Comparison of ENCODE assay signal across 8 mouse cellular contexts in the genomic region with DNA sequence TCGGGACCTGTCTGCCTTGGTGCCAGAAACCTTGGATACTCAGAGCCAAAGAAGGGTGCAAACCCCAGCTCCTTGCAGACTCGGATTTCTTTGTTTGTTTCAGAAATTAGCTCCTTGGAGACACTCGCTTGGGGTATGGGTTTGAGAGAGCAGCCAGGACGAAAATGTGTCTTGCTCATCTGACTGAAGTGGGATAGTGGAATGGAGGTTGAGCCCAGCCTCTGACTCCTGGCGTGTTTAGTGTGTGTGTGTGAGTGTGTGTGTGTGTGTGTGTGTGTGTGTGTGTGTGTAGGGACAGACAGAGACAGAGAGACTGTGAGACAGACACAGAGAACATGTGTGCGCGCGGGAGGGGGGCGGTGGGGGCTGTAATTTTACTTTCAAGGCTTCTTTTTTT. TPM values are rescaled to one million over a fixed set of nuclear protein-coding genes. Genes with fewer than 3 reads are reported as not detected.
A peak's percentile ranks its signal among the peaks of the same experiment; 100 is the strongest.
DNase-seq lines count a peak whose midpoint lies in the region; ATAC-seq and TF ChIP-seq lines count a peak whose summit lies in the region.

No protein-coding gene starts in this region.

- 31% methylated on average over 9 of the region's 9 CpGs for WGBS in heart, adult 2 months
- whole genome bisulfite sequencing in thymus, adult 2 months: 18% methylated on average over 9 of the region's 9 CpGs
- 18% methylated on average over 9 of the region's 9 CpGs for WGBS in limb, embryonic 15.5 days
- WGBS in stomach, postnatal 0 days: 17% methylated on average over 9 of the region's 9 CpGs

- H3K9ac ChIP-seq in heart, adult 2 months (ENCODE audit: low read depth, low read length): peak overlapping the region; percentile 83
- no peak overlapping the region for H3K9ac ChIP-seq in limb, embryonic 15.5 days
- H3K9ac ChIP-seq in stomach, postnatal 0 days (ENCODE audit: low read length): peak overlapping the region; percentile 73

- no peak for TF ChIP-seq EP300 in heart, adult 2 months (IDR thresholded peaks at IDR 0.05; ENCODE audit: insufficient read depth, low read depth, low read length)
- TF ChIP-seq EP300 in stomach, postnatal 0 days (optimal IDR thresholded peaks at IDR 0.05): no peak

- ATAC-seq in limb, embryonic 15.5 days (ENCODE audit: insufficient number of reproducible peaks, low FRiP score, low TSS enrichment, low read depth): 0 out of 2 replicates have a peak, but pooled peaks have one; percentile 3
- no peak for ATAC-seq in stomach, postnatal 0 days (ENCODE audit: low FRiP score, low TSS enrichment)

- H3K4me3 ChIP-seq in heart, adult 2 months: peak overlapping the region; percentile 78
- peak overlapping the region; percentile 59 for H3K4me3 ChIP-seq in thymus, adult 2 months (ENCODE audit: control insufficient read depth, insufficient read depth, low read length)
- peak overlapping the region; percentile 64 for H3K4me3 ChIP-seq in limb, embryonic 15.5 days
- peak overlapping the region; percentile 62 for H3K4me3 ChIP-seq in stomach, postnatal 0 days (ENCODE audit: low read depth, low read length)

- TF ChIP-seq POLR2A in heart, adult 2 months (IDR thresholded peaks at IDR 0.05; ENCODE audit: insufficient read depth, low read depth, low read length): no peak
- TF ChIP-seq POLR2A in thymus, adult 2 months (IDR thresholded peaks at IDR 0.05; ENCODE audit: control insufficient read depth, extremely low read depth, insufficient read depth, low read length, poor library complexity): no peak

- H3K27ac ChIP-seq in heart, adult 2 months: peak overlapping the region; percentile 77
- H3K27ac ChIP-seq in thymus, adult 2 months (ENCODE audit: control insufficient read depth, insufficient read depth, low read length): no peak overlapping the region
- H3K27ac ChIP-seq in limb, embryonic 15.5 days: peak overlapping the region; percentile 70; the same call in 1 of the 2 replicates
- peak overlapping the region; percentile 88 for H3K27ac ChIP-seq in stomach, postnatal 0 days (replicated peaks)

- peaks cover 4% of the 10 kb centered on the region; the same call in 1 of the 2 replicates for H3K27me3 ChIP-seq in heart, adult 2 months (ENCODE audit: control insufficient read depth, insufficient read depth, low read length)
- peaks cover 9% of the 10 kb centered on the region; the same call in 1 of the 2 replicates for H3K27me3 ChIP-seq in thymus, adult 2 months (ENCODE audit: control insufficient read depth, insufficient read depth, low read length)
- H3K27me3 ChIP-seq in limb, embryonic 15.5 days: peaks cover 30% of the 10 kb centered on the region; the same call in 1 of the 2 replicates
- H3K27me3 ChIP-seq in stomach, postnatal 0 days (ENCODE audit: control insufficient read depth, insufficient read depth, low read length): no peaks in the 10 kb centered on the region

- no peak for TF ChIP-seq CTCF in heart, adult 2 months (IDR thresholded peaks at IDR 0.05)
- no peak for TF ChIP-seq CTCF in thymus, adult 2 months (IDR thresholded peaks at IDR 0.05; ENCODE audit: borderline replicate concordance, control insufficient read depth, extremely low read depth, insufficient read depth, low read length, poor library complexity)
- no peak for TF ChIP-seq CTCF in stomach, postnatal 0 days (IDR thresholded peaks at IDR 0.05; ENCODE audit: low read depth)

- H3K79me2 ChIP-seq in heart, adult 2 months (replicated peaks; ENCODE audit: control insufficient read depth, insufficient read depth, low read length): no peaks in the 10 kb centered on the region

- peak overlapping the region; percentile 95 for H3K4me2 ChIP-seq in limb, embryonic 15.5 days
- H3K4me2 ChIP-seq in stomach, postnatal 0 days (replicated peaks; ENCODE audit: low read depth): peak overlapping the region; percentile 98

- H3K4me1 ChIP-seq in heart, adult 2 months (ENCODE audit: control insufficient read depth, insufficient read depth, low read length): peaks cover 4% of the 10 kb centered on the region; the same call in 1 of the 2 replicates
- no peaks in the 10 kb centered on the region; the same call in 1 of the 2 replicates for H3K4me1 ChIP-seq in thymus, adult 2 months (replicated peaks; ENCODE audit: control insufficient read depth, insufficient read depth, low read length)
- H3K4me1 ChIP-seq in limb, embryonic 15.5 days: peaks cover 21% of the 10 kb centered on the region
- H3K4me1 ChIP-seq in stomach, postnatal 0 days (replicated peaks; ENCODE audit: control insufficient read depth, insufficient read depth): no peaks in the 10 kb centered on the region; the same call in 1 of the 2 replicates

- DNase-seq in heart, adult 2 months: no peak
- DNase-seq in heart, postnatal 36 days: no peak
- no peak for DNase-seq in thymus, adult 2 months
- DNase-seq in thymus, postnatal 0 days (ENCODE audit: low spot score): no peak
- DNase-seq in stomach, postnatal 0 days (ENCODE audit: low spot score): no peak
- DNase-seq in adrenal gland, adult 8-10 months: no peak
- DNase-seq in gastrocnemius, postnatal 36 days: no peak

- intact Hi-C loops in heart, adult 2 months (cut with DNase I): loop anchor here (5.0 kb wide), 1 partner anchor 37 kb away; no protein-coding TSS in a partner anchor
- intact Hi-C loops in heart, postnatal 36 days (cut with DNase I): no loop called here
- intact Hi-C loops in gastrocnemius, postnatal 36 days (cut with DNase I): no loop called here

- no peaks in the 10 kb centered on the region for H3K9me3 ChIP-seq in limb, embryonic 15.5 days
- H3K9me3 ChIP-seq in stomach, postnatal 0 days (ENCODE audit: control insufficient read depth, low read length): no peaks in the 10 kb centered on the region

- no peaks in the 10 kb centered on the region for H3K36me3 ChIP-seq in heart, adult 2 months (ENCODE audit: control insufficient read depth, insufficient read depth, low read length)
- no peaks in the 10 kb centered on the region for H3K36me3 ChIP-seq in thymus, adult 2 months (ENCODE audit: control insufficient read depth, insufficient read depth, low read length)
- H3K36me3 ChIP-seq in limb, embryonic 15.5 days: no peaks in the 10 kb centered on the region
- no peaks in the 10 kb centered on the region for H3K36me3 ChIP-seq in stomach, postnatal 0 days (ENCODE audit: control insufficient read depth, insufficient read depth, low read length)

RNA-seq across cellular contexts. Expression of gene Chn2, which starts 1.1 kb away (rescaled TPM):
- 1 to 10 TPM; 2.0 to 2.3 TPM for total RNA-seq in heart, adult 2 months (2021)
- polyA plus RNA-seq in heart, adult 2 months (2012; rRNA removed): 2.3 and 3.4 TPM in 2 replicates
- total RNA-seq in heart, postnatal 36 days (2021): 1 to 10 TPM; 2.6 to 3.2 TPM
- polyA plus RNA-seq in thymus, adult 2 months (2012; rRNA removed): 6.1 and 7.6 TPM in 2 replicates
- 7.5 and 8.4 TPM in 2 replicates for polyA plus RNA-seq in thymus, postnatal 0 days (2015; fragmentation: Nextera tagmentation; extraction: Ambion mirVana)
- polyA plus RNA-seq in limb, embryonic 15.5 days (2015; fragmentation: Nextera tagmentation; extraction: Ambion mirVana): 10.9 and 11.5 TPM in 2 replicates
- polyA plus RNA-seq in stomach, postnatal 0 days (2015; fragmentation: Nextera tagmentation; extraction: Ambion mirVana): 19.1 and 21.7 TPM in 2 replicates
- 10 to 100 TPM in 2 of 4 experiments, 1 to 10 TPM in 2; 7.1 to 24.4 (median 16.6) TPM for total RNA-seq in adrenal gland, adult 8-10 months (2022)
- 1 to 10 TPM; 1.1 to 1.5 TPM for total RNA-seq in gastrocnemius, postnatal 36 days (2021)
